Mouse (Mus musculus) ovary, adult 18-20 months (tissue): Measurements from ENCODE around the gene Atpaf1.
A peak's percentile ranks its signal among the peaks of the same experiment; 100 is the strongest.

Source experiments
- DNase-seq: peaks from one replicate; pipeline ENCODE4 v3.0.0; 2022; ENCODE audit warnings: low spot score, mixed read lengths

Gene Atpaf1

GRCm38 (mm10) chr4:115784769-115785510 is at the start of gene Atpaf1:
Gene Atpaf1, plus strand, starts transcription at chr4:115784812.
- peak; percentile 51 for DNase-seq

GRCm38 (mm10) chr4:115734867-115735266 is 49.7 kb upstream of the Atpaf1 start:
- no peak for DNase-seq

- peak; percentile 96 for DNase-seq
Observed at GRCm38 (mm10) chr4:115737551-115738041, 47.0 kb upstream of the Atpaf1 start, which contains the start of gene Efcab14. Gene Efcab14, plus strand, starts transcription at chr4:115737744.

- DNase-seq: no peak
Observed at GRCm38 (mm10) chr4:115738481-115738985, 46.1 kb upstream of the Atpaf1 start.

GRCm38 (mm10) chr4:115742658-115743057 is 42.0 kb upstream of the Atpaf1 start:
- no peak for DNase-seq

GRCm38 (mm10) chr4:115743096-115743495 is 41.5 kb upstream of the Atpaf1 start:
- DNase-seq: no peak

GRCm38 (mm10) chr4:115748181-115748580 is 36.4 kb upstream of the Atpaf1 start:
- no peak for DNase-seq

GRCm38 (mm10) chr4:115749336-115749735 is 35.3 kb upstream of the Atpaf1 start:
- DNase-seq: no peak

- no peak for DNase-seq
Observed at GRCm38 (mm10) chr4:115754101-115754500, 30.5 kb upstream of the Atpaf1 start.

GRCm38 (mm10) chr4:115754851-115755250 is 29.8 kb upstream of the Atpaf1 start:
- DNase-seq: no peak

- DNase-seq: no peak
Observed at GRCm38 (mm10) chr4:115761206-115761605, 23.4 kb upstream of the Atpaf1 start.

- DNase-seq: no peak
Observed at GRCm38 (mm10) chr4:115764581-115764980, 20.0 kb upstream of the Atpaf1 start.

- DNase-seq: no peak
Observed at GRCm38 (mm10) chr4:115767647-115768467, 16.8 kb upstream of the Atpaf1 start.

GRCm38 (mm10) chr4:115775056-115775455 is 9.6 kb upstream of the Atpaf1 start:
- no peak for DNase-seq

GRCm38 (mm10) chr4:115777627-115778026 is 7.0 kb upstream of the Atpaf1 start:
- DNase-seq: no peak

- DNase-seq: no peak
Observed at GRCm38 (mm10) chr4:115780269-115780668, 4.3 kb upstream of the Atpaf1 start.

GRCm38 (mm10) chr4:115780918-115781317 is 3.7 kb upstream of the Atpaf1 start, which contains the start of gene Tex38:
Gene Tex38, minus strand, starts transcription at chr4:115781018.
- DNase-seq: no peak

GRCm38 (mm10) chr4:115782026-115782805 is 2.4 kb upstream of the Atpaf1 start:
- DNase-seq: no peak

GRCm38 (mm10) chr4:115785511-115786034 is 961 bp downstream of the Atpaf1 start:
- DNase-seq: no peak

GRCm38 (mm10) chr4:115790864-115791263 is 6.3 kb downstream of the Atpaf1 start:
- DNase-seq: no peak

GRCm38 (mm10) chr4:115795360-115795759 is 10.7 kb downstream of the Atpaf1 start:
- DNase-seq: no peak

- DNase-seq: no peak
Observed at GRCm38 (mm10) chr4:115799981-115800380, 15.4 kb downstream of the Atpaf1 start.
